Mouse (Mus musculus): ENCODE results near the gene Nipal4. TPM values are rescaled to one million over a fixed set of nuclear protein-coding genes. Genes with fewer than 3 reads are reported as not detected.
"Not testable (repeated sequence)": the region's sequence is repeated elsewhere in the genome, so short reads cannot be mapped to it uniquely, and the experiment has no call there.

Gene Nipal4
- under 1 TPM in 1 of 2 experiments, not detected in 1; 0.08 TPM for total RNA-seq (2021)

DNA sequence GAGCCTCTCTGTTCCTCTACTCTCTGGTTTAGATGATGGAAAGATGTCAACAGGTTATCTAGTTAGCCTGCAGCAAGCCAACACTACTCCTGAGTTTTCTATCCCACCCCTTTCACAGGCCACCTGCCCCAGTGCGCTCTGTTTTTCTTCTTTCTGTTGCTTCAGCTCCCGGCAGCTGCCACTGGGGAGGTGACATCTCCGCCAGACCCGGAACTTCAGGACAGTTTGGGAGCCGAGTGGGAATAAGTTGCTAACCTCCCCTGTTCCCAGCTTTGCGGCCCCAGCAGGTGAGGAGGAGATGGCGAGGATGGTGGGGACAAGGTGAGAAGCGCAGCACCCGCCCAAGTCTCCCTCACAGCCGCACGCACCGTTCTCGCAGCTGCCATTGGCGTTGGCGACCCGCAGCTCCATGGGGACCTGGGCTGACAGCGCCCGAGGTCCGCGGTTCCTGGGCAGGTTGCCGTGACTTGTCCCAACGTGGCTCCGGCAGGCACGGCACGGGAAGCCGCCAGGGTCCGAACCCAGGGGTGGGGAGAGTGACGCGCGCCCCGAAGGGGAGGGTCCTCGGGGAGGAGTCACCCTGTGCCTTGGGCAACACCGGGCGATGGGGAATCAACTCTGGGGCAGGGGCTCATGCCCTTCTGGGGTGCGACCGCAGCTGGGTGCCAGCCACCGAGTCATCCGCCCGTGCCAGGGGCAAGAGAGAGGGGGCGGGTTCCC lies at the start of gene Nipal4:
Gene Nipal4, minus strand, starts transcription at position 643 of the 720 bp plus-strand sequence.
- DNase-seq (ENCODE audit: low spot score), result no peak
- intact Hi-C loops (cut with DNase I), result no loop called here

DNA sequence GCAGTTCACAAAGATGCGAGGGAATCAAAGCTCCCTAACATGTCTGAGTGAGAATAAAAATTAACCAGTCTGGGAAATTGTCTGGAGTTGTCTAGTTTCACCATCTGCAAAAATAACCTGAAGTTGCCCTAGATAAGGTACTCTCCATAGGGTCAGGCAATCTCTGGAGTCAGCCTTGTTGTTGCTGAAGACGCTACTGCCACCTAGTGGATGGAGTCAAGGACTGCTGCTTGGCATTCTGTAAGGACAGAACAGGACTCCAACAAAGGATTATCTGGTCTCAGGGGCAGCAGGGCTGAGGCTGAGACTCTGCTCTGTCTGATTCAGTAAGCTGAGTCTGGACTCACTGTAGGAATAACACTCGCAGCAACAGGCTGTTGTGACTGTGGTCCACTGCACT lies 49.0 kb upstream of the Nipal4 start:
- intact Hi-C loops (cut with DNase I), result loop anchor here (2.0 to 5.0 kb wide), 5 partner anchors 87 to 273 kb away; partner anchors contain the start of genes Gm12166, Lsm11 and Thg1l
- peak; percentile 15 for DNase-seq (ENCODE audit: low spot score)

- intact Hi-C loops (cut with DNase I), result loop anchor here (2.0 to 5.0 kb wide), 5 partner anchors 86 to 272 kb away; partner anchors contain the start of genes Gm12166, Lsm11 and Thg1l
- DNase-seq (ENCODE audit: low spot score), result no peak
Measured at GRCm38 (mm10) chr11:46214368-46215230, 48.3 kb upstream of the Nipal4 start.

- no peak for DNase-seq (ENCODE audit: low spot score)
- intact Hi-C loops (cut with DNase I), result loop anchor here (2.0 kb wide), 2 partner anchors 85 to 161 kb away; partner anchors contain the start of gene Gm12166
Measured at GRCm38 (mm10) chr11:46213844-46214243, 47.5 kb upstream of the Nipal4 start.

- DNase-seq (ENCODE audit: low spot score), result no peak
- intact Hi-C loops (cut with DNase I), result no loop called here
Measured at GRCm38 (mm10) chr11:46211858-46212257, 45.5 kb upstream of the Nipal4 start.

- no peak for DNase-seq (ENCODE audit: low spot score)
- intact Hi-C loops (cut with DNase I), result no loop called here
Measured at GRCm38 (mm10) chr11:46209884-46210283, 43.6 kb upstream of the Nipal4 start.

DNA sequence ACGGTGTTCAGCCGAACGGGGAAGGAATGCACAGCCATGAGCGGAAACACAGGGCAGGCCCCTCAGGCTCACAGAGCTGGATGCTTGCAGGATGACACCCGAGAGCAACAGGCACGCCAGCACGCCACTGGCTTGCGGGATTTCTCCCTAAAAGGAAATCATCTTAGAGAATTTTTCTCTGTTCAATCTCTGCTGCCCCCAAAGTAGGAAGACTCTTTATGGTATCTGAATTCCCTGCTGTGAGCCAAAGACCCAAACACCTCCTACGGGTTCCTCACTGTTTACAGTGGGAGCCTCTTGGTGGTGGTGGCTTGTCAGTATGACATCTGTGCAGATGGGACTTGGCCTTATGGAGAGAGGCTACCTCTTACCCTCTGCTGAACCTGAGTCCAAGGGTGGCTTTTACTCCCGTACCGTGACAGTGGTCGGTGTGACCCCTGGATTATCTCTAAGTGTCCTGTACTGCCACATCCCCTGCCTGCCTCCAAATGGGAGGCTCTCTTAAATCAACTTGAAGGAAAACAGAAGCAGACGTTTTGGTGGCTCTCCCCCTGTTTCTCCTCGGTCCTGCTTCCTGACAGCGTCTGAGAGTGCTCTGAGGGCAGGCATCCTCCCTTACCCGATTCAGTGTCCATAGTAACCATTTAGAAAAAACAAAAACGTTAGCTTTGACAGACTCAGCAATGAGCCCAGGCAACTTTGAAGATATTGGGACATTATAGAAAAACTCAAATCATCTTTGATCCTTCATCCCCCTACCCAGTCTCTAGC lies 39.5 kb upstream of the Nipal4 start:
- intact Hi-C loops (cut with DNase I), result no loop called here
- DNase-seq (ENCODE audit: low spot score), result no peak

DNA sequence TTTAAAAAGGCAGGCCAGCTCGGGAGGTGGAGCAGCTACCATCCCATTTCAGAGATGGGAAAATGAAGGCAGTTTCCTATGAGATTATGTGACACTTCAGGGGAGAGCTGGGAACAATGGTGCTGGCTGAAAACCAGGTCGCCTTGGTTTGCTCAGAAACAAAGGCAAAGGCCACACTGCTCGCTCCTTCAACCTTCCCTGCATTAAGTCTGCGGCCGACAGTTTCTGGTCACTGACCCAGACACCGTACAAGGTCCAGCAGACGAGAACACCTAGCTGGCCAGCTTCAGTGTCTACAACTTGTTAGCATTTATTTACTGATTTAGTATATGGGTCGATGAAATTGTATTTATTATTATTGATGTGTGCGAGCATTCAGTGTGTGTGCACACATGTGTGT lies 38.5 kb upstream of the Nipal4 start:
- intact Hi-C loops (cut with DNase I), result no loop called here
- DNase-seq (ENCODE audit: low spot score), result no peak

DNA sequence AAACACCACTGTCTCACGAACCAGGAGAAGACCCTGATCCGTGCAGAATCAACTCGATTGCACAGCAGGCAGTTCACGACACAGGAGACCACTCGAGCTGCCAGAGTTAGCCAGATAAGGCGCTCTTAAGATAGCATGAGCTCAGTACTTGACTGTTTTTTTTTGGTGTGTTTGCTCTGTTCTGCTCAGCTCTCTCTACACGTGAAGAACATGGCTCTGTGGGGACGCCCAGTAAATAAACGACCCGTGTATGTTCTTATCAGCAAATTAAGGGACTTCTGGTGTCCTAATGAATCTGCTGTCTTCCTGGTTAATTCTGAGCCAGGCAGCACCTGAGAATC lies 36.2 kb upstream of the Nipal4 start:
- no peak for DNase-seq (ENCODE audit: low spot score)

GRCm38 (mm10) chr11:46201636-46202546 lies 35.6 kb upstream of the Nipal4 start:
- DNase-seq (ENCODE audit: low spot score), result no peak
- intact Hi-C loops (cut with DNase I), result no loop called here

More for the DNA sequence above, 36.2 kb upstream of the Nipal4 start:
- intact Hi-C loops (cut with DNase I), result no loop called here

- no peak for DNase-seq (ENCODE audit: low spot score)
- intact Hi-C loops (cut with DNase I), result no loop called here
Measured at GRCm38 (mm10) chr11:46200664-46201063, 34.4 kb upstream of the Nipal4 start.

DNA sequence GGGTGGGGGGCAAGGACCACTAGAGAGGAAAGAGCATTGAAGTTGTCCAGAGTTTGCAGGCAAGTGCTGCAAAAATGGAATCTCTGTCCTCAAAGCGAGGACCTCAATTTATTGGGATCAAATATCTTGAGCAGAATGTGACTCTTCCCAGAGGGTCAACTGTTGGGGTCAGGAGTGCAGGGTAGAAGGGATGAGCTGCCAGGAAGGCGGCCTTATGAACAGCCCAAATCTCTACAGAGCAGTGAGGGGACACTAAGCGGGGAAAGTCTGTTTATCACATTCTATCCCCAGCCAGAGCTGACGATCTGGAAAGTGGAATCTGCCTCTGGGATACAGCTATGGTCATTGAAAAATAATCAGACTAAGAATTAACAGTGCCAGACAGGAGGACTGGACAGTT lies 27.9 kb upstream of the Nipal4 start:
- intact Hi-C loops (cut with DNase I), result no loop called here
- DNase-seq (ENCODE audit: low spot score), result no peak

DNA sequence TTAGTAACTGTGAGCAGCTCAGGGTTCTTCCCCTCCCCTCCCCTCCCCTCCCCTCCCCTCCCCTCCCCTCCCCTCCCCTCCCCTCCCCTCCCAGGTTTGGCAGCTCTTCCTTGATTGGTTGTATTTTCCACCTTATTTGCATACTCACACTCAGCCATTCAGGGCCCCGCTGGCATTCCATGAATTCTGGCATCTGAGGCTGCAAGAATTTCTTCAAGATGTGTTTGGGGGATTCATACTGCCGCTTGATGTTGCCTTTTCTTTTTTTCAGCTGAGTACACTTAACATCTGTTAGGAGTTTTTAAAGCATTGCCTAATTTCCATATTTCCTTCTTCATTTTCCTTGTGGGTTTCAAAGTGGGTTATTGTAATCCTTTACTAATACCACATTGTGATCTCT lies 22.0 kb upstream of the Nipal4 start:
- intact Hi-C loops (cut with DNase I), result no loop called here
- DNase-seq (ENCODE audit: low spot score), result no peak

DNA sequence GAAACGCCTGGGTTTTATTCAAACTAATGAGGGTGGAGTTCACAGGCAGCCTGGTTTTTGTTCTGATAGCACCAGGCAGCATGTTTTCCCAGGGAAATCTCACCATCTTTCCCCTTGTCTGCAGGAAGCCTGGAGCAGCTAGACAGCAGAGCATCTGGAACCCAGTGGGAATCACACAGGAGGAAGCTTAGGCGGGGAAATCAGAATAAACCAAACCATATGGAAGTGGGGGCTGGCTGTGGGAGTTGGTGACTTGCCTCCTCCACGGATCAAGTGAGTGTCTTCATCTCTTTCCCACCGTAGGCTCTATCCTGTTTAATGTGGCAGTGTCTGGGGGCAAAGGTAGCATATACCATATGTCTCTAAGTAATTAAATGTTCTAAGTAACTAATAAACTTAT lies 19.2 kb upstream of the Nipal4 start:
- intact Hi-C loops (cut with DNase I), result no loop called here
- no peak for DNase-seq (ENCODE audit: low spot score)

- DNase-seq (ENCODE audit: low spot score), result no peak
- intact Hi-C loops (cut with DNase I), result no loop called here
Measured at GRCm38 (mm10) chr11:46184946-46185345, 18.6 kb upstream of the Nipal4 start.

DNA sequence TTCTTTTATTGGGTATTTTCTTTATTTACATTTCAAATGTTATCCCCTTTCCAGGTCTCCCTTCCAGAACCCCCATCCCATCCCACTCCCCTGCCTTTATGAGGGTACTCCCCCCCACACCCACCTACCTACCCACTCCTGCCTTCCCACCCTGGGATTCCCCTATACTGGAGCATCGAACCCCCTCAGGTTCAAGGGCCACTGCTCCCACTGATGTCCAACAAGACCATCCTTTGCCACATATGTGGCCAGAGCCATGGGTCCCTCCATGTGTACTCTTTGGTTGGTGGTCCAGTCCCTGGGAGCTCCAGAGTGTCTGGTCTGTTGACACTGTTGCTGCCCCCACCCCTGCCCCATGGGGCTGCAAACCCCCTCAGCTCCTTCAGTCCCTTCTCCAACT lies 15.7 kb upstream of the Nipal4 start:
- intact Hi-C loops (cut with DNase I); DNase-seq (ENCODE audit: low spot score): not testable (repeated sequence)

DNA sequence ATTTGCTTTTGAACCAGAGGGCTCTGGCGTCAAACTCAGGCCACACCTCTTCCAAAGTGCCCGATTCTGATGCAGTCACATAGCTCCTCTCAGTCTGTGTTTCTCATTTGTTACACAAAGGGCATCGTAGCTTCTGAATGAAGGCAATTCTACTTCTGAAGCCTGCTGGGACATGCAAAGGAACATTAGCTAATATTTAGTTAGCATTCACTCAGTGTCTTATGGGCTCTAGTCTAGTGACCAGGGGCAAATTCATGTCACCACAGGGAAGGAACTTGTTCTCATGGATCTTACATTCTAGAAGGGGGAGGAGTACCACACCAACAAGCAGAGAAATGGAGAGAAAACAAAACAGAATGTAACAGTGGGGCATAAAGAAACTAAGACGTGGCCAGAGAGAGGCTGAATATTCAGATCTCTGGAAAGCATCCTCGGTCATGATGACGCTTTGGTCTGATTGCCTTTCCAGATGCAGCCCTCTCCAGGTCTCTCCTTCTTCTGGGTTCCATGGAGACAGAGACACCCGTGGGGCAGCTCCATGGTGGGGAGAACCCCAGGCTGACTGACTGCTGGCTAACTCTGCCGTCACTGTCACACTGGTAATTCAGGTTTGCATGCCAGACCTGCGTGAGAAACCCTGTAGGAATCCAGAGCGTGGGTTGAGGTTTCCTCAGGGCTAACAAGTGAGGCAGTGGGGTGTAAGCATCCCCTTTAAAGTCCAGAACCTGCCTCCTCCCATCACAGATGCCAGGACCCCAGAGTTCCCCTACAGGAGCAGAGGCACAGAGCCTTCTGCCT lies 11.1 kb upstream of the Nipal4 start:
- intact Hi-C loops (cut with DNase I), result no loop called here
- DNase-seq (ENCODE audit: low spot score), result no peak

DNA sequence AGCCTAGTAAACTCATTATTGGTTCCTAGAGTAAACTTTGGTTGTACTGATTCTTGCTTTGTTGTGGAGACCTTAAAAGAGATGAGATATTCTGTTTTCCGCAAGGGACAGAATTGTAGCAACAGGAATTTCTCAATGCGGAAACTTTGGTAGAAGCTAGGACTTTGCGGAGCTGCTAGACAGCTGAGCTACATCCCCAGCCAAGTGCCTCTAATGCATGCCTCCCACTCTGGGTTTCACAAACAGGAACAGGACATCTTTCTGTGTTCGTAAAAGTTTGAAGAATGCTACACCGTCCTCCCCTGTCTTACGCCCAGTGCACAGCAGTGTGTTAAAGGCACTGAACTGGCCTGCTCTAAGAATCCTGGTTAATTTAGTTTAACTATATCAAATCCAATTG lies 9.8 kb upstream of the Nipal4 start:
- intact Hi-C loops (cut with DNase I), result no loop called here

DNA sequence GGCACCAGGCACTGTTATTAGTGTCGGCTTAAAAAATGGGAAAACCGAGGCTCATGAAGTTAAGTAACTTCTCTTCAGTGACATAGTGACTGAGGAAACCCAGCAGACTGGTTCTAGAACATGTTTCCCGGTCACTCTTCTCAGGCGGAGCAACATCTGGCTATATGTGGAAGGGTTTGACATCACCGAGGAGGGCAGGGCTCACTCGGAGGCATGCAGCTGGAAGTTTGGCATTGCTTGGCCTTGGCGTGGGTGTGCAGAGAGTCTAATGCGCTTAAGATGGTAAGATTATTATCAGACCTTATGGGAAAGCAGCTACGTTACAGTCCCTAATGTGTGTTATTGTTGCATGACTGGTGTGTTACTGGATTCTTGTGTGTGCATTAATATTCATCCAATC lies 5.8 kb upstream of the Nipal4 start:
- intact Hi-C loops (cut with DNase I), result no loop called here
- DNase-seq (ENCODE audit: low spot score), result no peak

More for the DNA sequence above, 9.8 kb upstream of the Nipal4 start:
- no peak for DNase-seq (ENCODE audit: low spot score)
